Mouse (Mus musculus): ENCODE data around the gene Rhcg. TPM values are rescaled to one million over a fixed set of nuclear protein-coding genes. Genes with fewer than 3 reads are reported as not detected.
A peak's percentile ranks its signal among the peaks of the same experiment; 100 is the strongest.

Rhcg gene
- polyA plus RNA-seq, 1 experiment = not detected

GRCm38 (mm10) chr7:79588284-79588683 lies 29.2 kb downstream of the Rhcg start:
- H3K4me3 ChIP-seq (ENCODE audit: insufficient read depth, poor library complexity, severe bottlenecking) = no peak overlapping the region
- TF ChIP-seq USF1 (IDR thresholded peaks at IDR 0.05; ENCODE audit: low read depth) (peak; percentile 70), MYOD1 (IDR thresholded peaks at IDR 0.05; ENCODE audit: control insufficient read depth, insufficient read length, low read depth) (no peak)
- H3ac ChIP-seq (ENCODE audit: control insufficient read depth, insufficient read length, low read depth) = no peak overlapping the region
- no peaks in the 10 kb centered on the region for H3K79me2 ChIP-seq (ENCODE audit: control insufficient read depth, insufficient read depth)
- no peaks in the 10 kb centered on the region for H3K36me3 ChIP-seq (ENCODE audit: control insufficient read depth, insufficient read depth)
- H3K27me3 ChIP-seq (ENCODE audit: control insufficient read depth, insufficient read depth, insufficient read length) = peaks cover 72% of the 10 kb centered on the region
- H3K79me3 ChIP-seq (ENCODE audit: low read depth) = no peaks in the 10 kb centered on the region

- Histone ChIP-seq H3ac (ENCODE audit: control insufficient read depth, insufficient read length, low read depth) (no peak overlapping the region), H3K79me2 (ENCODE audit: control insufficient read depth, insufficient read depth) (no peaks in the 10 kb centered on the region), H3K27me3 (ENCODE audit: control insufficient read depth, insufficient read depth, insufficient read length) (peaks cover 85% of the 10 kb centered on the region), H3K79me3 (ENCODE audit: low read depth) (no peaks in the 10 kb centered on the region), H3K4me3 (ENCODE audit: insufficient read depth, poor library complexity, severe bottlenecking) (no peak overlapping the region), H3K36me3 (ENCODE audit: control insufficient read depth, insufficient read depth) (no peaks in the 10 kb centered on the region)
- TF ChIP-seq MAX (IDR thresholded peaks at IDR 0.05) (no peak), CEBPB (IDR thresholded peaks at IDR 0.05; ENCODE audit: low read depth) (no peak)
Observed at GRCm38 (mm10) chr7:79578851-79579241, 38.6 kb downstream of the Rhcg start.

- no peak for TF ChIP-seq FOSL1 (IDR thresholded peaks at IDR 0.05; ENCODE audit: insufficient read depth, low read length, poor library complexity, severe bottlenecking)
- no peak for TF ChIP-seq CTCF (IDR thresholded peaks at IDR 0.05; ENCODE audit: control insufficient read depth, insufficient read depth, insufficient read length)
- TF ChIP-seq CEBPB (IDR thresholded peaks at IDR 0.05; ENCODE audit: low read depth) = no peak
- TF ChIP-seq MAX (IDR thresholded peaks at IDR 0.05) = no peak
- no peak for TF ChIP-seq MYOD1 (IDR thresholded peaks at IDR 0.05; ENCODE audit: control insufficient read depth, insufficient read length, low read depth)
- no peak for TF ChIP-seq MYOG (IDR thresholded peaks at IDR 0.05; ENCODE audit: control insufficient read depth, extremely low read depth, insufficient read length)
- no peak for TF ChIP-seq USF1 (IDR thresholded peaks at IDR 0.05; ENCODE audit: low read depth)
- no peaks in the 10 kb centered on the region for H3K79me2 ChIP-seq (ENCODE audit: control insufficient read depth, insufficient read depth)
- H3K36me3 ChIP-seq (ENCODE audit: control insufficient read depth, insufficient read depth) = no peaks in the 10 kb centered on the region
- H3K27me3 ChIP-seq (ENCODE audit: control insufficient read depth, insufficient read depth, insufficient read length) = peaks cover 81% of the 10 kb centered on the region
- H3ac ChIP-seq (ENCODE audit: control insufficient read depth, insufficient read length, low read depth) = no peak overlapping the region
- no peaks in the 10 kb centered on the region for H3K79me3 ChIP-seq (ENCODE audit: low read depth)
- H3K4me3 ChIP-seq (ENCODE audit: insufficient read depth, poor library complexity, severe bottlenecking) = no peak overlapping the region
Observed at GRCm38 (mm10) chr7:79577931-79578850, 39.3 kb downstream of the Rhcg start.

GRCm38 (mm10) chr7:79577096-79577874 lies 40.2 kb downstream of the Rhcg start:
- Histone ChIP-seq H3K79me3 (ENCODE audit: low read depth) (no peaks in the 10 kb centered on the region), H3K4me3 (ENCODE audit: insufficient read depth, poor library complexity, severe bottlenecking) (no peak overlapping the region), H3K27me3 (ENCODE audit: control insufficient read depth, insufficient read depth, insufficient read length) (peaks cover 85% of the 10 kb centered on the region), H3K36me3 (ENCODE audit: control insufficient read depth, insufficient read depth) (no peaks in the 10 kb centered on the region), H3K79me2 (ENCODE audit: control insufficient read depth, insufficient read depth) (no peaks in the 10 kb centered on the region), H3ac (ENCODE audit: control insufficient read depth, insufficient read length, low read depth) (no peak overlapping the region)
- no peak for TF ChIP-seq CEBPB (IDR thresholded peaks at IDR 0.05; ENCODE audit: low read depth)
- no peak for TF ChIP-seq MYOG (IDR thresholded peaks at IDR 0.05; ENCODE audit: control insufficient read depth, extremely low read depth, insufficient read length)
- no peak for TF ChIP-seq CTCF (IDR thresholded peaks at IDR 0.05; ENCODE audit: control insufficient read depth, insufficient read depth, insufficient read length)
- no peak for TF ChIP-seq MYOD1 (IDR thresholded peaks at IDR 0.05; ENCODE audit: control insufficient read depth, insufficient read length, low read depth)
- TF ChIP-seq FOSL1 (IDR thresholded peaks at IDR 0.05; ENCODE audit: insufficient read depth, low read length, poor library complexity, severe bottlenecking) = no peak
- TF ChIP-seq USF1 (IDR thresholded peaks at IDR 0.05; ENCODE audit: low read depth) = no peak
- TF ChIP-seq MAX (IDR thresholded peaks at IDR 0.05) = no peak

- Histone ChIP-seq H3ac (ENCODE audit: control insufficient read depth, insufficient read length, low read depth) (no peak overlapping the region), H3K27me3 (ENCODE audit: control insufficient read depth, insufficient read depth, insufficient read length) (peaks cover 85% of the 10 kb centered on the region), H3K79me3 (ENCODE audit: low read depth) (no peaks in the 10 kb centered on the region), H3K4me3 (ENCODE audit: insufficient read depth, poor library complexity, severe bottlenecking) (no peak overlapping the region), H3K36me3 (ENCODE audit: control insufficient read depth, insufficient read depth) (no peaks in the 10 kb centered on the region), H3K79me2 (ENCODE audit: control insufficient read depth, insufficient read depth) (no peaks in the 10 kb centered on the region)
- no peak for TF ChIP-seq MYOD1 (IDR thresholded peaks at IDR 0.05; ENCODE audit: control insufficient read depth, insufficient read length, low read depth)
- TF ChIP-seq USF1 (IDR thresholded peaks at IDR 0.05; ENCODE audit: low read depth) = no peak
- TF ChIP-seq CEBPB (IDR thresholded peaks at IDR 0.05; ENCODE audit: low read depth) = no peak
- TF ChIP-seq FOSL1 (IDR thresholded peaks at IDR 0.05; ENCODE audit: insufficient read depth, low read length, poor library complexity, severe bottlenecking) = no peak
- no peak for TF ChIP-seq MYOG (IDR thresholded peaks at IDR 0.05; ENCODE audit: control insufficient read depth, extremely low read depth, insufficient read length)
- no peak for TF ChIP-seq MAX (IDR thresholded peaks at IDR 0.05)
- TF ChIP-seq CTCF (IDR thresholded peaks at IDR 0.05; ENCODE audit: control insufficient read depth, insufficient read depth, insufficient read length) = no peak
Observed at GRCm38 (mm10) chr7:79576659-79577058, 40.8 kb downstream of the Rhcg start.

All from C2C12 (cell line).